Mouse (Mus musculus) stomach, embryonic 14.5 days (tissue): ENCODE measurements around the gene Tcp11. TPM values are rescaled to one million over a fixed set of nuclear protein-coding genes. Genes with fewer than 3 reads are reported as not detected.

Experiments
- ATAC-seq: fragments of 200-750 bp; cut with Nextera tagmentation; 2 replicates; pipeline ENCODE4 v1.8.0; 2017; ENCODE audit warnings: low read depth, moderate TSS enrichment; ENCODE audit not compliant: insufficient number of reproducible peaks, insufficient read depth, low FRiP score
- H3K27ac ChIP-seq: fragments of 300-500 bp; sonication (generic); 2 replicates; pipeline ENCODE4 v1.5.1; 2014; ENCODE audit warnings: mild to moderate bottlenecking, low read length, moderate library complexity, mixed read lengths
- H3K27me3 ChIP-seq: fragments of 300-500 bp; sonication (generic); 2 replicates; pipeline ENCODE4 v1.6.1; 2014; ENCODE audit warnings: low read length, control low read depth, mixed read lengths; ENCODE audit not compliant: control insufficient read depth, insufficient read depth
- H3K36me3 ChIP-seq: fragments of 300-500 bp; sonication (generic); 2 replicates; pipeline ENCODE4 v1.6.1; 2014; ENCODE audit warnings: mild to moderate bottlenecking, control low read depth, low read length, moderate library complexity, mixed read lengths; ENCODE audit not compliant: control insufficient read depth, insufficient read depth
- H3K4me1 ChIP-seq: fragments of 300-500 bp; sonication (generic); 2 replicates; pipeline ENCODE4 v1.6.1; 2014; ENCODE audit warnings: low read length, control low read depth, mixed read lengths; ENCODE audit not compliant: control insufficient read depth, insufficient read depth
- H3K4me2 ChIP-seq: fragments of 300-500 bp; sonication (generic); replicated peaks from 2 replicates; pipeline ENCODE4 v1.6.1; 2014; ENCODE audit warnings: low read depth, low read length, control low read depth
- H3K4me3 ChIP-seq: fragments of 300-500 bp; sonication (generic); 2 replicates; pipeline ENCODE4 v1.5.1; 2014; ENCODE audit warnings: low read depth, low read length, control low read depth
- H3K9ac ChIP-seq: fragments of 300-500 bp; sonication (generic); replicated peaks from 2 replicates; pipeline ENCODE4 v1.6.1; 2014; ENCODE audit warnings: low read depth, mild to moderate bottlenecking, control low read depth, low read length, moderate library complexity, mixed read lengths
- H3K9me3 ChIP-seq: fragments of 300-500 bp; sonication (generic); 2 replicates; pipeline ENCODE4 v1.6.1; 2016; ENCODE audit warnings: low read depth, low read length, control low read depth; ENCODE audit not compliant: control insufficient read depth
- WGBS: fragments of 180-500 bp; shearing (Covaris S2); extraction: QIAGEN DNeasy Blood & Tissue Kit; methylation state at CpG from one replicate; pipeline ENCODE4 v1.1.7; 2014; 5-methylcytosine and 5-hydroxymethylcytosine counted together
- polyA plus RNA-seq: library from polyadenylated mRNA; unstranded; fragments of >200 nt; fragmentation: Nextera tagmentation; extraction: Ambion mirVana; gene quantifications from 2 replicates; pipeline ENCODE4 v1.2.1, GENCODE M21; 2014

Tcp11 gene
- polyA plus RNA-seq, 1 experiment from 2014 or later: 2.9 TPM

DNA sequence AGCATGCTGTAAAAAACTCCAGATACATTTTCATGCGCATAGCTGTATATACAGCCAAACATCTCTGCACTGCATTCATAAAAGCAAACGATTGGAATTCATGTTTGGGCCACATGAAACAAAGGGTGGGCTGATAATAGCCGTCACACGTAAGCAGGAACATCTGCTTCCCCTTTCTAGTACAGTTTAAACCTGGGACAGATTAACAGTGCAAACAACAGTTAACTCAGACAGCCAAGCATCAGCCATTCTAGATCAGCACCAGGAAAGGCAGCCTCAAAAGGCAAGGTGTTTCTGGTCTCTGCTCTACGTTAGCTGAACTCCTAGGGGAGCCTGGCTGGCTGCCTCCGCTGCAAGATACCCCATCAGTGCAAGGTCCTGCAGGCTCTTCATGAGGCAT, 17.3 kb downstream of the Tcp11 start:
- ATAC-seq: no peak
- H3K4me1 ChIP-seq: no peaks in the 10 kb centered on the region
- H3K36me3 ChIP-seq: peaks cover 21% of the 10 kb centered on the region
- no peak overlapping the region for H3K4me2 ChIP-seq
- H3K27me3 ChIP-seq: no peaks in the 10 kb centered on the region
- H3K9me3 ChIP-seq: no peaks in the 10 kb centered on the region
- no peak overlapping the region for H3K9ac ChIP-seq
- no peak overlapping the region for H3K27ac ChIP-seq
- no peak overlapping the region for H3K4me3 ChIP-seq
- 78% methylated on average over 6 of the region's 6 CpGs for WGBS

DNA sequence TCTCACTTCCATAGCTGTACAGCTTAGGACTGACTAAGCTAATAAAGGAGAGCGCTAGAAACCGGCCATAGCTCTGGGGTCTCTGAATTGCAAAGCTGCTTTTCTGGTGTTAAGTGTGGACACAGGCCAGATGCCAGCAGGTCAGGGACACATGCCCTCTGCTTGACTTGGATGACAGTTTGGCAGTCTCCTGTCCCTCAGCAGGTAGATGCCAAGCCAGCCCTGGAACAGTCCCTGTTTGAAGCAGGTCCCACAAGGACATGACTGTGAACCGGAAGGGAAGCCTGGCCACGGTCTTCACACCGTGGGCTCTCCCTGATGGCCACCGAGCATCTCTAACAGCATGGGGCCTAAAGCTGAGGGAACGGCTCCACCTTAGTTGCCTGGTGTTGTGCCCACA, 17.7 kb downstream of the Tcp11 start:
- H3K4me3 ChIP-seq: no peak overlapping the region
- H3K4me1 ChIP-seq: no peaks in the 10 kb centered on the region
- no peaks in the 10 kb centered on the region for H3K9me3 ChIP-seq
- 90% methylated on average over 7 of the region's 7 CpGs for WGBS
- ATAC-seq: no peak
- no peak overlapping the region for H3K9ac ChIP-seq
- H3K36me3 ChIP-seq: peaks cover 23% of the 10 kb centered on the region
- H3K27me3 ChIP-seq: no peaks in the 10 kb centered on the region
- H3K4me2 ChIP-seq: no peak overlapping the region
- H3K27ac ChIP-seq: no peak overlapping the region

DNA sequence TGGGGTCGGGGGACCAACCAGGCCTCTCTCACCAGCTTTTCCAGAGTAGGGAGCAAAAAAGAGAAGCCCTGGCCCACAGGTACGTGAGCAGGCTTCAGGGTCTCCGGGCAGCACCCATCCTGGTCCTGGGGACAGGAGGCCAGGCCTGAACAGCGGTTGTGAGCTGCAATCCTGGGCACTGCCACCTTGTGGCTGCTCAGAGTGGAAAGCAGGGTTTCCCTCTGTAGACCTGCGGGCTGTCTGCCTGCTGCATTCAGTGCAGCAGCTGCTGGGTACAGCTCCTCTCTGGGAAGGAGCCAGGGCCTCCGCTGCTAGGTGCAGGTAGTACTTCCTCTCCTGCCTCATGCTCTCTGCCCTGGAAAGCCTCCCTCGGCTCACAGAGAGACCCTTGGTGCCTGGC, 19.0 kb downstream of the Tcp11 start:
- Histone ChIP-seq H3K27me3 (no peaks in the 10 kb centered on the region), H3K4me2 (no peak overlapping the region), H3K27ac (no peak overlapping the region), H3K36me3 (peaks cover 25% of the 10 kb centered on the region), H3K9ac (no peak overlapping the region), H3K4me1 (no peaks in the 10 kb centered on the region), H3K4me3 (no peak overlapping the region), H3K9me3 (no peaks in the 10 kb centered on the region)
- WGBS: 53% methylated on average over 7 of the region's 7 CpGs
- ATAC-seq: no peak

DNA sequence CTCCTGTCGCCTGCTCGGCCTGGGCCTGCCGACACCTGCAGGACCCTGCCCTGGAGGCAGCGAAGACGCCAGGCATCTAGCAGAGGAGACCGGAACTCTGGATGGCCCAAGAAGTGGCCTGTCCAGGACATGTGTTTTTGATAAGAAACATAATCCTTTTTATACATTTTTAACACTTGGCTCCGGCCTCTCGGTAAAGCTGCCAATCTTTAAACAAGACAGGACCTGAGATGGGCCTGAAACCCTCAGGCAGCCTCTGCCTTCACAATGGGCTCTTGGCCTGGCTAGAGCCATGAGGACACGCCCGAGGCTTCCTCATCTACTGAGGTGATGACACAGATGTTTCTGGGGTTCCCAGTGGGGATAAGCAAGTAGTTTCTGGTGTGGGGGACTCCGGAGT, 19.8 kb downstream of the Tcp11 start:
- peaks cover 25% of the 10 kb centered on the region for H3K36me3 ChIP-seq
- no peak for ATAC-seq
- no peak overlapping the region for H3K9ac ChIP-seq
- WGBS: 91% methylated on average over 11 of the region's 11 CpGs
- no peak overlapping the region for H3K4me3 ChIP-seq
- H3K4me2 ChIP-seq: no peak overlapping the region
- H3K27me3 ChIP-seq: no peaks in the 10 kb centered on the region
- no peaks in the 10 kb centered on the region for H3K4me1 ChIP-seq
- no peak overlapping the region for H3K27ac ChIP-seq
- no peaks in the 10 kb centered on the region for H3K9me3 ChIP-seq

DNA sequence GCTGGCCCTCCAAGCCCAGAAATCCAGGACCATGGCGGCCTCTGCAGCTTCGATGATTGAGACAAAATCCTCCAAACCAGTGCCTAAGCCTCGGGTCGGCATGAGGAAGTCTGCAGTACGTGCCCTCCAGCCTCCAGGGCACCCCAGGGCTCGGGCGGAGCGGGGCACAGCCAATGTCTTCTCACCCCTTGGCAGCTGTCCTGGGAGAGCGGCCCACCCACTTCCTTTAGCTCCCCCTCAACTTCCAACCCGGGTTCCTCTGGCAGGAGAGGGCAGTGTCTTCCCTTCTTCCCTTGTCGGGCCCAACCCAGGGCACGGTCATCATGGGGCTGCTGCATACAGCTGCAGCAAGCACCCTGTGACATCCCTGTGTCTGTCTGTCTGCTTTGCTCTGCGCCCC, 22.1 kb downstream of the Tcp11 start:
- WGBS: 88% methylated on average over 13 of the region's 13 CpGs
- no peaks in the 10 kb centered on the region for H3K27me3 ChIP-seq
- no peaks in the 10 kb centered on the region for H3K4me1 ChIP-seq
- no peak overlapping the region for H3K4me2 ChIP-seq
- no peak overlapping the region for H3K27ac ChIP-seq
- H3K9me3 ChIP-seq: no peaks in the 10 kb centered on the region
- ATAC-seq: no peak
- H3K4me3 ChIP-seq: no peak overlapping the region
- peaks cover 38% of the 10 kb centered on the region for H3K36me3 ChIP-seq
- no peak overlapping the region for H3K9ac ChIP-seq

DNA sequence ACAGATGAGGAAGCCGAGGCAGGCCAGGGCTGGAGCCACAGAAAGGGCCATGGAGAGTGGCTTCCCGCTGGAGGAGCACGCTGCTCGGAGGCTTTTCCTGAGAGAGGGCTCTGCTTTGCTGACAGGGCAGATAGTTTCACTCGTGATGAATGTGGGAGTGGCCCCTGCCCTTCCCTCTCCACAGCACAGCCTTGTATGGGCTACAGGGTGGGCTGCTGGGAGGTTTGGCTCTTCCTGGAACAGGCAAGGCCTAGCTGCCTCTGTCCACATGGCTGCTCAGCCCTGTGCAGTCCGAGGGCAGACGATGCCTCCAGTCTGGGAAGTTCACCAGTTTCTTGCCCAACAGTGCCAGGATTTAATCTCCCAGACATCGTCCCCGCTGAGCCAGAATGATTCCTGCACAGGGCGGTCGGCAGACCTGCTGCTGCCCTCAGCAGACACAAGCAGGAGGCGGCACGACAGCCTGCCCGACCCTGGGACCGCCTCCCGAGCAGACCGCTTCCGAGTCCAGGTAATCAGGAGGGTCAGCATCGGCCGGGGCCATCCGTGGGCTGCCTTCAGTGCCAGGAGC, 28.1 kb downstream of the Tcp11 start:
- Histone ChIP-seq H3K27me3 (no peaks in the 10 kb centered on the region), H3K4me3 (no peak overlapping the region), H3K27ac (no peak overlapping the region), H3K9me3 (no peaks in the 10 kb centered on the region), H3K4me2 (no peak overlapping the region), H3K9ac (no peak overlapping the region), H3K4me1 (no peaks in the 10 kb centered on the region), H3K36me3 (peaks cover 21% of the 10 kb centered on the region; the same call in 1 of the 2 replicates)
- WGBS: 68% methylated on average over 21 of the region's 21 CpGs
- no peak for ATAC-seq

DNA sequence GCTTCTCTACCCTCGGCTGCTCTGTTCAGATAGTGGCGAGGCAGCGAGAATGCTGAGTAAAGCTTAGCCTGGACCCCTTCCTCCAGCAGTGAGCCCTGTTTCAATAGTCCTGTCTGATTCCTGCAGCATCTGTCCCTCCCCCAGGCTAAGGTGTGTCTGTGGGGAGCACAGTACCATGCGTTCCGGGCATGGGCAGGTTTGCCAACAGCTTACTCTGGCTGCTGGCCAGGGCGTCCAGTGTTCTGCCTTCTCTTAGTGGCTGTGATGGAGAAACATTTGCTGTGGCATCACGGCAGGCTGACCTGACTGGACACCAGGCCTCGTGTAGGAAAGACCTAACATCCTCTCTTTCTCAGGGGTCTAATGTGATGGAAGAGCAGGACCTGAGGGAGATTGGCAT, 30.2 kb downstream of the Tcp11 start:
- Histone ChIP-seq H3K36me3 (peaks cover 25% of the 10 kb centered on the region; the same call in 1 of the 2 replicates), H3K4me1 (no peaks in the 10 kb centered on the region)
- WGBS: 94% methylated on average over 8 of the region's 8 CpGs

DNA sequence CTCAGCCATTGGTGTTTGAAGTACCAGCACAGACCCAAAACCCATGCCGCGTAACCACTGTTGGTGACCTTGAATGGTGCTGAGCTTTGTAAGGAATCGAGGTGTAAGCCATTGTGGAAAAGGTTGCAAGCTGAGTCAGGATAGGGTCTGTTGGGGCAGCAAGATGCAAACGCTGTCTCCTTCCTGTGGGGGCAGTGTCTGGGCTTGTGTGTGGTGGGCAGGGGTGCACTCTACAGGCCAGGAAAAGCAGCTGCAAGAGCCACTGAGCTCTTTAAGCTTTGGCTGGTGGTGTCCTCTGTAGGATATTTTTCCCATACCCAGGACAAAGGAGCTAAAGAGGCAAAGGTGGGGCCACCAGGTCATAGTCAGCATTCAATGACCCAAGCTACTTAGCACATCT, 32.0 kb downstream of the Tcp11 start:
- H3K36me3 ChIP-seq: peaks cover 12% of the 10 kb centered on the region; the same call in 1 of the 2 replicates
- peak; percentile 46; the same call in 1 of the 2 replicates for ATAC-seq

More for the DNA sequence above, 30.2 kb downstream of the Tcp11 start:
- H3K4me2 ChIP-seq: no peak overlapping the region
- H3K9me3 ChIP-seq: no peaks in the 10 kb centered on the region
- no peak for ATAC-seq
- no peak overlapping the region for H3K27ac ChIP-seq
- H3K27me3 ChIP-seq: no peaks in the 10 kb centered on the region
- no peak overlapping the region for H3K9ac ChIP-seq
- no peak overlapping the region for H3K4me3 ChIP-seq

DNA sequence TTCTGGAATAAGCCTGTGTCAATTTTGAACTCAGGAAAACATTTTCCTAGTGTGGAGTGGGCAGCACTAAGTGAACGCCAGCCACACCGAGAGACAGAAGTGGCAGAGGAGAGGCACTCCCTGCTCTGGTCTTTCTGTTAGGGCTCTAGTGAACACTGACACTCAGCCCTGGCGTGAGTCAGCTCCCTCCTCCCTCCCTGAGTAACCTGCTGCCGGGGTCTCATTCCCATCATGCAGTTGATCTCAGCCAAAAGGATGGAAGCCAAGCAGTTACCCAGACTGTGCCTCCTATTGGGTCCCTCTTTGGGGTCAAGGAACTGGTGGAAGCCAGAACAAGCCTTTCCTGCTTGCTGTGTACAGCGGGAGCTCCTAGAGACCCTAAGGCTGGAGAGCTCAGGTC, 32.9 kb downstream of the Tcp11 start:
- Histone ChIP-seq H3K4me2 (no peak overlapping the region), H3K4me3 (no peak overlapping the region), H3K36me3 (peaks cover 6% of the 10 kb centered on the region; the same call in 1 of the 2 replicates), H3K27ac (no peak overlapping the region), H3K9me3 (no peaks in the 10 kb centered on the region), H3K4me1 (no peaks in the 10 kb centered on the region), H3K9ac (no peak overlapping the region), H3K27me3 (no peaks in the 10 kb centered on the region)
- no peak for ATAC-seq
- WGBS: 76% methylated on average over 5 of the region's 5 CpGs

More for the DNA sequence above, 32.0 kb downstream of the Tcp11 start:
- no peak overlapping the region for H3K27ac ChIP-seq
- H3K27me3 ChIP-seq: no peaks in the 10 kb centered on the region
- H3K4me2 ChIP-seq: no peak overlapping the region
- no peaks in the 10 kb centered on the region for H3K9me3 ChIP-seq
- no peaks in the 10 kb centered on the region for H3K4me1 ChIP-seq
- no peak overlapping the region for H3K9ac ChIP-seq
- 51% methylated on average over 4 of the region's 4 CpGs for WGBS
- H3K4me3 ChIP-seq: no peak overlapping the region
